Mouse (Mus musculus) heart, embryonic 11.5 days (tissue): ENCODE measurements around the gene Pth1r. TPM values are rescaled to one million over a fixed set of nuclear protein-coding genes. Genes with fewer than 3 reads are reported as not detected.

Experiments used
- ATAC-seq: fragments of 200-750 bp; cut with Nextera tagmentation; replicated peaks from 2 replicates; pipeline ENCODE4 v1.8.0; 2017; ENCODE audit warnings: moderate library complexity; ENCODE audit not compliant: insufficient number of reproducible peaks, low FRiP score, low TSS enrichment
- H3K27ac ChIP-seq: fragments of 300-500 bp; sonication (generic); 2 replicates; pipeline ENCODE4 v1.5.1; 2014; ENCODE audit warnings: mild to moderate bottlenecking, low read depth, low read length
- H3K27me3 ChIP-seq: fragments of 300-500 bp; sonication (generic); 2 replicates; pipeline ENCODE4 v1.6.1; 2014; ENCODE audit warnings: mild to moderate bottlenecking, low read length, mixed read lengths; ENCODE audit not compliant: control insufficient read depth, insufficient read depth
- H3K36me3 ChIP-seq: fragments of 300-500 bp; sonication (generic); 2 replicates; pipeline ENCODE4 v1.6.1; 2014; ENCODE audit warnings: mild to moderate bottlenecking, low read length, moderate library complexity, mixed read lengths; ENCODE audit not compliant: control insufficient read depth, insufficient read depth
- H3K4me1 ChIP-seq: fragments of 300-500 bp; sonication (generic); 2 replicates; pipeline ENCODE4 v1.6.1; 2014; ENCODE audit warnings: low read length; ENCODE audit not compliant: control insufficient read depth, insufficient read depth
- H3K4me2 ChIP-seq: fragments of 300-500 bp; sonication (generic); 2 replicates; pipeline ENCODE4 v1.6.1; 2014; ENCODE audit warnings: mild to moderate bottlenecking, moderate library complexity
- H3K4me3 ChIP-seq: fragments of 300-500 bp; sonication (generic); 2 replicates; pipeline ENCODE4 v1.5.1; 2014; ENCODE audit warnings: low read depth, low read length
- H3K9ac ChIP-seq: fragments of 300-500 bp; sonication (generic); 2 replicates; pipeline ENCODE4 v1.6.1; 2014; ENCODE audit warnings: mild to moderate bottlenecking, low read depth, low read length, moderate library complexity
- H3K9me3 ChIP-seq: fragments of 300-500 bp; sonication (generic); replicated peaks from 2 replicates; pipeline ENCODE4 v1.6.1; 2016; ENCODE audit warnings: low read length; ENCODE audit not compliant: control insufficient read depth
- WGBS: fragments of 180-500 bp; shearing (Covaris S2); extraction: QIAGEN DNeasy Blood & Tissue Kit; methylation state at CpG from one replicate; pipeline ENCODE4 v1.1.7; 2014; ENCODE audit not compliant: insufficient replicate concordance; 5-methylcytosine and 5-hydroxymethylcytosine counted together
- polyA plus RNA-seq: library from polyadenylated mRNA; unstranded; fragments of >200 nt; fragmentation: Nextera tagmentation; extraction: Ambion mirVana; gene quantifications from 2 replicates; pipeline ENCODE4 v1.2.1, GENCODE M21; 2014

Gene Pth1r
- polyA plus RNA-seq, 1 experiment from 2014 or later: 24.3 TPM

- WGBS: 69% methylated on average over 5 of the region's 5 CpGs
- Histone ChIP-seq H3K27me3 (no peaks in the 10 kb centered on the region), H3K4me3 (no peak overlapping the region), H3K36me3 (no peaks in the 10 kb centered on the region), H3K9me3 (no peaks in the 10 kb centered on the region), H3K27ac (no peak overlapping the region), H3K4me1 (peaks cover 20% of the 10 kb centered on the region), H3K4me2 (no peak overlapping the region), H3K9ac (no peak overlapping the region)
- ATAC-seq: no peak
These were observed 10.9 kb upstream of the Pth1r start for GRCm38 (mm10) chr9:110757816-110758215.

GRCm38 (mm10) chr9:110753773-110754172, 6.8 kb upstream of the Pth1r start:
- Histone ChIP-seq H3K27me3 (no peaks in the 10 kb centered on the region), H3K4me3 (no peak overlapping the region), H3K27ac (no peak overlapping the region), H3K4me1 (peaks cover 45% of the 10 kb centered on the region), H3K4me2 (no peak overlapping the region), H3K9ac (no peak overlapping the region), H3K9me3 (no peaks in the 10 kb centered on the region), H3K36me3 (no peaks in the 10 kb centered on the region)
- no peak for ATAC-seq
- whole genome bisulfite sequencing: 62% methylated on average over 4 of the region's 4 CpGs

DNA sequence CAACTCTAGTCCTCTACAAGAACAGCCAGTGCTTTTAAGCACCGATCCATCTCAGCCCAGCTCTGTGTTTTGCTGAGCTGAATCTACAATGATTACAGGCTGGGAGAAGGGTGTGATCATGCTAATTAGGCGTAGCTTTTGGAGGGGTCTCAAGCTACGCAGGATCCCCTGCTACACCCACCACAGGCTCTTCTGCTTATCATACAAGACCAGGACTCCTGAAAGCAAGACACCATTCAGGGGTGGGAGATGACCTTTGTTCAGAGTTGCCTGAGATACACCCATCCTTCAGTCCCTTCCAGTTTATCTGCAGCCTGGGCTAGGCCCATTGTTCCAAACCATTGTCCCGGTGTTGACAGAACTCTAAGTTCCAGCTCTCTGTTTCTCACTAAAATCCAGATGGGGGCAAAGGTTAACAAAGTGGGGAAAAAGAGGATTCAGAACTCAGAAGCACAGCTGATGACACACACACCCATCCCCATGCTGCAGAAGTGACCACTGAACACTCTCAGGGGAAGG, 6.0 kb upstream of the Pth1r start:
- H3K4me1 ChIP-seq: peaks cover 50% of the 10 kb centered on the region
- H3K4me2 ChIP-seq: no peak overlapping the region
- H3K27ac ChIP-seq: 0 out of 2 replicates have a peak overlapping the region, but pooled peaks have one; percentile 15
- no peak overlapping the region for H3K4me3 ChIP-seq
- ATAC-seq: no peak
- H3K9me3 ChIP-seq: no peaks in the 10 kb centered on the region
- H3K36me3 ChIP-seq: no peaks in the 10 kb centered on the region
- H3K27me3 ChIP-seq: no peaks in the 10 kb centered on the region
- no peak overlapping the region for H3K9ac ChIP-seq
- 59% methylated on average over 4 of the region's 4 CpGs for WGBS

- no peak overlapping the region for H3K4me3 ChIP-seq
- 57% methylated on average over 5 of the region's 5 CpGs for WGBS
- H3K4me1 ChIP-seq: peaks cover 52% of the 10 kb centered on the region
- H3K27ac ChIP-seq: peak overlapping the region; percentile 91
- no peaks in the 10 kb centered on the region for H3K9me3 ChIP-seq
- ATAC-seq: no peak
- H3K27me3 ChIP-seq: no peaks in the 10 kb centered on the region
- H3K4me2 ChIP-seq: peak overlapping the region; percentile 55
- peak overlapping the region; percentile 60 for H3K9ac ChIP-seq
- H3K36me3 ChIP-seq: no peaks in the 10 kb centered on the region
These were observed 4.5 kb upstream of the Pth1r start for GRCm38 (mm10) chr9:110751412-110751811.

DNA sequence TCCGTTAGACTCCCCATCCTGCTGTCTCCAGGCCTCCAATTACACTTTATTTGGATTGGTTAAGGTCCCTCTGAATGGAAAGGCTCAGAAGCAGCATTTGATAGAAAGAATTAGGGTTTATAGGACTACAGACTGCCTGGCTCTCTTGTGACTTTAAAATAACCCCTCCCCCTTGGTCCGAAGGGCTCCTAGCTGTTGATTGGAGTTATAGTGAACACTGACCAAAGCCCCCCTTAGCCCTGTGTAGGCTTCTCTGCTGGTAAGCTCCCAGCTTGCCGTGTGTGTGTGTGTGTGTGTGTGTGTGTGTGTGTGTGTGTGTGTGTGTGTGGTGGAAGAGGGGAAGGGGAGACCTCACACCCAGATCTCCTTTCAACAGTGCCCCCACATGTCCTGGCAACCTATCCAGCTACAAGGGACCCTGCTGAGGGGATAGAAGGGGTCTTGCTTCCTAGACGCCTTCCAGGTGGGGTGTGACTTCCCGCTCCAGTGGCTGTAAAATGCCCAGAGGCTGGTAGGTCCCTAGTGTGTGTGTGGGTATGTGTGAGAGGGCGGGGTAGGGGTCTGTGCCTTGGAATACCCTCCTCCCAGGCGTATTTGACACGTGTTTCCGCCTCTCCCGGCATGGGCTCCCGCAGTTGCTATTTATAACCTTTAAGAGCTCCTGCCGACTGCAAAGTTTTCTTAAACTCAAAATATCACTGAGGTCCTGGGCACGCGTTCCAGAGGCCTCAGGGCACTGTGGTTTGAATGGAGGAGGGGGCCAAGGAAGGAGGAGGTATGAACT, 3.7 kb upstream of the Pth1r start:
- ATAC-seq: 0 out of 2 replicates have a peak, but pooled peaks have one; percentile 36
- Histone ChIP-seq H3K9ac (peak overlapping the region; percentile 60), H3K27me3 (no peaks in the 10 kb centered on the region), H3K4me3 (0 out of 2 replicates have a peak overlapping the region, but pooled peaks have one; percentile 16), H3K27ac (peak overlapping the region; percentile 91), H3K36me3 (no peaks in the 10 kb centered on the region), H3K4me2 (peak overlapping the region; percentile 55), H3K9me3 (no peaks in the 10 kb centered on the region), H3K4me1 (peaks cover 59% of the 10 kb centered on the region)
- 11% methylated on average over 14 of the region's 14 CpGs for WGBS

DNA sequence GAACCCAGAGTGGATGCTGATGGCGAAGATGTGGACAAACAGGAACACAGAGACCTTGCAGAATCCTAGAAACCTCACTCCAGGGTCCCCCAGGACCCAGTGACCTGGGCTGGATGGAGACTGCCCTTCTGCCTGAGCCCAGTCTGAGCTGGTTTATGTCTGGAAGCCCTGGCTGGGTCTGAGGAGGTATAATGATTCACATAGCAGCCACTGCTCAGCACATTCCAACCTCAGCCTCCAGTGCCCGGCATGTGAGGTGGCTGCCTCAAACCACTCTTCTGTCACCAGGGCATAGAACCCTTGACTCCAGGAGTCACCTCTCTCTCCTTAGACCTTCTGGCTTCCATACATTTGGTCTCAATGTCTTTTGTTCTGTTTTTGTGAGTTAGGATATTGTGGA, 1.5 kb upstream of the Pth1r start:
- ATAC-seq: no peak
- Histone ChIP-seq H3K36me3 (no peaks in the 10 kb centered on the region), H3K4me1 (peaks cover 59% of the 10 kb centered on the region), H3K9ac (no peak overlapping the region), H3K4me3 (no peak overlapping the region), H3K27ac (no peak overlapping the region), H3K27me3 (peaks cover 5% of the 10 kb centered on the region; the same call in 1 of the 2 replicates), H3K9me3 (no peaks in the 10 kb centered on the region), H3K4me2 (no peak overlapping the region)
- 57% methylated on average over 2 of the region's 2 CpGs for WGBS

DNA sequence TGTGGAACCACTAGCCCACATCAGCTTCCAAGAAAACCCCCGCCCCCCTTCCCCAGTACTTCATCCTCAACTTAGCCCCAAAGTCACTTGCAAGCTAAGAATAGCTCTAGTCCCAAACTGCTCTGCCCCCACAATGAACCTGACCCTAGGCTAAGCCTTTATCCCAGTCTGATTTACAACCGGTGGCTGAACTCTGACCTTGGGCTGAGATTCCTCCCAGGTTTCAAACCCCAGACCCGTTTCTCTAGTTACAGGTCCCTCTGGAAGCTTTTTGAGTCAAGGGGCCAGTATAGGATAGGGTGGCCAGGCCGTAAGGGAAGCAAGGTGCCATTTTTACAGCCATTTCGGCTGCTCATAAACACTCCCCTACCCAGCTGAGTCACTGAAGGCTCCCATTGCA, 707 bp downstream of the Pth1r start:
- no peak overlapping the region for H3K9ac ChIP-seq
- ATAC-seq: no peak
- no peaks in the 10 kb centered on the region for H3K36me3 ChIP-seq
- H3K4me2 ChIP-seq: no peak overlapping the region
- no peak overlapping the region for H3K4me3 ChIP-seq
- no peak overlapping the region for H3K27ac ChIP-seq
- WGBS: 32% methylated on average over 5 of the region's 5 CpGs
- H3K27me3 ChIP-seq: peaks cover 5% of the 10 kb centered on the region; the same call in 1 of the 2 replicates
- peaks cover 44% of the 10 kb centered on the region for H3K4me1 ChIP-seq
- H3K9me3 ChIP-seq: no peaks in the 10 kb centered on the region

- Histone ChIP-seq H3K4me1 (peaks cover 44% of the 10 kb centered on the region), H3K9ac (no peak overlapping the region), H3K27ac (no peak overlapping the region), H3K27me3 (peaks cover 5% of the 10 kb centered on the region; the same call in 1 of the 2 replicates), H3K9me3 (no peaks in the 10 kb centered on the region), H3K36me3 (no peaks in the 10 kb centered on the region), H3K4me3 (no peak overlapping the region), H3K4me2 (no peak overlapping the region)
- WGBS: 10% methylated on average over 5 of the region's 5 CpGs
- no peak for ATAC-seq
These were observed 1.2 kb downstream of the Pth1r start for GRCm38 (mm10) chr9:110745752-110746151.
